Mouse (Mus musculus): Measurements from ENCODE around the gene Fblim1. TPM values are rescaled to one million over a fixed set of nuclear protein-coding genes. Genes with fewer than 3 reads are reported as not detected.

Gene Fblim1
- polyA plus RNA-seq, 1 experiment, result 29.5 TPM

- no peak for TF ChIP-seq USF1 (IDR thresholded peaks at IDR 0.05; ENCODE audit: low read depth)
- TF ChIP-seq MYOD1 (IDR thresholded peaks at IDR 0.05; ENCODE audit: control insufficient read depth in 1 of 3, insufficient read length in 2 of 3, low read depth in 2 of 3), result no peak
- TF ChIP-seq POLR2AphosphoS2 (IDR thresholded peaks at IDR 0.05; ENCODE audit: insufficient read length, low read depth), result no peak
- TF ChIP-seq TCF3 (IDR thresholded peaks at IDR 0.05; ENCODE audit: insufficient read length, low read depth), result no peak
- TF ChIP-seq SRF (IDR thresholded peaks at IDR 0.05; ENCODE audit: control insufficient read depth, insufficient read length, low read depth), result no peak
- TF ChIP-seq TCF12 (IDR thresholded peaks at IDR 0.05; ENCODE audit: insufficient read depth, poor library complexity, severe bottlenecking), result no peak
- TF ChIP-seq MAX (IDR thresholded peaks at IDR 0.05; ENCODE audit: low read depth), result no peak
- no peak for TF ChIP-seq POLR2A (IDR thresholded peaks at IDR 0.05; ENCODE audit: insufficient read length, low read depth)
- no peak for TF ChIP-seq REST (IDR thresholded peaks at IDR 0.05; ENCODE audit: insufficient read depth, insufficient read length)
- no peak for TF ChIP-seq MYOG (IDR thresholded peaks at IDR 0.05; ENCODE audit: control insufficient read depth in 1 of 3, insufficient read depth in 1 of 3, insufficient read length in 2 of 3, low read depth in 2 of 3)
- TF ChIP-seq CEBPB (IDR thresholded peaks at IDR 0.05; ENCODE audit: insufficient read depth, poor library complexity, severe bottlenecking), result no peak
- no peak for TF ChIP-seq E2F4 (IDR thresholded peaks at IDR 0.05; ENCODE audit: insufficient read depth)
- H3K36me3 ChIP-seq (ENCODE audit: control insufficient read depth, insufficient read depth), result no peaks in the 10 kb centered on the region
These were observed 40.1 kb upstream of the Fblim1 start for GRCm38 (mm10) chr4:141645988-141646387.

DNA sequence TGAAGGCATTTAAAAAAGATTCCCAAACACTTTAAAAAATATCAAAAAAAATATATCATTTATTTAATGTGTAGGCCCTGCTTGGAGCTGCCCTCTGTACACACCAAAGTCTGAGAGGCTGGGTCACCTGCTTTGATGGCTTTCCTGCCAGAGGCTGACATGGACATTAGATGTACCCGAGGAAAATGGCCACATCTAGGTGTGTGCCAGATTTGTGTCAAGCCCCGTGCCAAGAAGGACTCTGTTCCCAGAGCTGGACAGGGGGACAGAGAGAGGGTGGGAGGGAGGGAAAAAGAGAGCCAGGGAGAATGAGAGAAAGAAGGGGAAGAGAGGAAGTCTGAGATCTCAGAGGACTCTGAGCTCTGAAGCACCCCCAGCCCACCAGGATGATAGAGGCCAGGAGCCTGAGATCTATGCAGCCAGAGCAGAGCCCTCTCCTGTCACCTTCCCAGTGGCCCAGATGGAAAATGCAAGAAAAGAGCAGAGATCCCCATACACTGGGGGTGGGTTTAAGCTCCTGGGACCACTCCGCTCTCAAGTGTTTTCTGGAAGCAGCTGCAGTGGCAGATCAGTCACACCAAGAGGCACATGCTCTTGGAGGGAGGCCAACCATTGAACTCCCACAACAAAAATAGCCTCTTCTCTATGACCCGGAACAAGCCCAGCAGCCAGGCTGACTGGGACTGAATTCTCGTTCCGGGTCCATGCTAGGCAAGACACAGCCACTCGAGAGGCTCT lies 37.4 kb upstream of the Fblim1 start:
- Histone ChIP-seq H3ac (ENCODE audit: control insufficient read depth, insufficient read length) (no peak overlapping the region), H3K27me3 (ENCODE audit: control insufficient read depth, insufficient read depth, insufficient read length) (no peaks in the 10 kb centered on the region), H3K4me3 (no peak overlapping the region), H3K79me2 (ENCODE audit: control insufficient read depth, insufficient read depth) (peaks cover 5% of the 10 kb centered on the region), H3K36me3 (ENCODE audit: control insufficient read depth, insufficient read depth) (no peaks in the 10 kb centered on the region), H3K4me2 (ENCODE audit: low read depth) (peak overlapping the region; percentile 55)
- TF ChIP-seq POLR2AphosphoS2 (IDR thresholded peaks at IDR 0.05; ENCODE audit: insufficient read length, low read depth) (no peak), MYOG (IDR thresholded peaks at IDR 0.05; ENCODE audit: control insufficient read depth in 1 of 3, insufficient read depth in 1 of 3, insufficient read length in 2 of 3, low read depth in 2 of 3) (peak in 2 of 3 experiments; percentile 32 to 60), REST (IDR thresholded peaks at IDR 0.05; ENCODE audit: insufficient read depth, insufficient read length) (no peak), MYOD1 (IDR thresholded peaks at IDR 0.05; ENCODE audit: control insufficient read depth in 1 of 3, insufficient read length in 2 of 3, low read depth in 2 of 3) (peak in 2 of 3 experiments; percentile 36 to 54), E2F4 (IDR thresholded peaks at IDR 0.05; ENCODE audit: insufficient read depth) (no peak)

More at GRCm38 (mm10) chr4:141645988-141646387, 40.1 kb upstream of the Fblim1 start:
- Histone ChIP-seq H3K27me3 (ENCODE audit: control insufficient read depth, insufficient read depth, insufficient read length) (no peaks in the 10 kb centered on the region), H3K4me3 (no peak overlapping the region), H3ac (ENCODE audit: control insufficient read depth, insufficient read length) (no peak overlapping the region), H3K79me2 (ENCODE audit: control insufficient read depth, insufficient read depth) (peaks cover 13% of the 10 kb centered on the region), H3K4me2 (ENCODE audit: low read depth) (no peak overlapping the region)

DNA sequence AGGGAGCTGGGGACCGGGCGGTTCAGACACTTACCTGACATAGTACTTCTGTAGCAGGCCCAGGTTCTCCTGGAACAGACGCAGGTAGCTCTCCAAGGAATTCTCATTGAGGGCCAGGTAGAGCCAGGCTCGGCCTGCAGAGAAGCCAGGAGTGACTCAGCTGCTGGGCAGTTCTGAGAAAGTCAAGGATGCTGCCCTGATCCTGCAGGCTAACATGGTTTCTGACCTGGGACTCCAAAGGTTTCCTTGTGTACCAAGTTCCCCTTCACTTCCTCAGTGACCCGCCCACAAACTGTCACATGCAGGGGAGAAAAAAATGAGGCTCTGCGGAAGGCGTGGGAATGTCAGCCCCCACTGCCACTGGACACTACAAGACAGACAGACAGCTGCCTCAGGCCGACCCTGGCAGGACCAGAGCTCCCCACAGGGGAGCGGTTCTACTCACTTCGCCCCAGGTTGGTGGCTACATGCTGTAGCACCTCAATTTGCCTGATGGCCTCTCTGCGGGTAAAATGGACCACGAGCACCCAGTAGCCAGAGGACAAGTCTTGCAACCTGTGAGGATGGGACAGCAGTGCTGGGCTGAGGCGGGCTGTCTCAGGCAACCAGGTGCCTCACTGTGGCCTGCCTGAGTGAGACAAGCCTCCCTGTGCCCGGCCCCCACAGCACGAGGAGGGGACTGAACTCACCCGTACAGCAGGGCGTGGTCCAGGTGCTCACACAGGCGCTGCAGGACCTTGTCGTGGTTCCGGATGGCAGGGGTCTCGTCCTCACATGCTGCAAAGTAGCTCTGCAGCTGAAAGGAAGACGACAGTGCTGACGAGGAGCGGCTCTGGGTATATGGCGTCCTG lies 36.3 kb upstream of the Fblim1 start:
- H3ac ChIP-seq (ENCODE audit: control insufficient read depth, insufficient read length), result no peak overlapping the region
- H3K4me3 ChIP-seq, result no peak overlapping the region
- no peak overlapping the region for H3K4me2 ChIP-seq (ENCODE audit: low read depth)
- H3K27me3 ChIP-seq (ENCODE audit: control insufficient read depth, insufficient read depth, insufficient read length), result no peaks in the 10 kb centered on the region
- H3K79me2 ChIP-seq (ENCODE audit: control insufficient read depth, insufficient read depth), result peaks cover 5% of the 10 kb centered on the region
- H3K36me3 ChIP-seq (ENCODE audit: control insufficient read depth, insufficient read depth), result no peaks in the 10 kb centered on the region
- TF ChIP-seq POLR2AphosphoS2 (IDR thresholded peaks at IDR 0.05; ENCODE audit: insufficient read length, low read depth) (no peak), MYOD1 (IDR thresholded peaks at IDR 0.05; ENCODE audit: control insufficient read depth in 1 of 3, insufficient read length in 2 of 3, low read depth in 2 of 3) (no peak), E2F4 (IDR thresholded peaks at IDR 0.05; ENCODE audit: insufficient read depth) (no peak), POLR2A (IDR thresholded peaks at IDR 0.05; ENCODE audit: insufficient read length, low read depth) (no peak), TCF12 (IDR thresholded peaks at IDR 0.05; ENCODE audit: insufficient read depth, poor library complexity, severe bottlenecking) (no peak), SRF (IDR thresholded peaks at IDR 0.05; ENCODE audit: control insufficient read depth, insufficient read length, low read depth) (no peak), MAX (IDR thresholded peaks at IDR 0.05; ENCODE audit: low read depth) (no peak), CEBPB (IDR thresholded peaks at IDR 0.05; ENCODE audit: insufficient read depth, poor library complexity, severe bottlenecking) (no peak), MYOG (IDR thresholded peaks at IDR 0.05; ENCODE audit: control insufficient read depth in 1 of 3, insufficient read depth in 1 of 3, insufficient read length in 2 of 3, low read depth in 2 of 3) (no peak), TCF3 (IDR thresholded peaks at IDR 0.05; ENCODE audit: insufficient read length, low read depth) (no peak), USF1 (IDR thresholded peaks at IDR 0.05; ENCODE audit: low read depth) (no peak), REST (IDR thresholded peaks at IDR 0.05; ENCODE audit: insufficient read depth, insufficient read length) (no peak)

- no peaks in the 10 kb centered on the region for H3K27me3 ChIP-seq (ENCODE audit: control insufficient read depth, insufficient read depth, insufficient read length)
- H3K4me3 ChIP-seq, result no peak overlapping the region
- no peak overlapping the region for H3K4me2 ChIP-seq (ENCODE audit: low read depth)
- no peaks in the 10 kb centered on the region for H3K79me2 ChIP-seq (ENCODE audit: control insufficient read depth, insufficient read depth)
- H3ac ChIP-seq (ENCODE audit: control insufficient read depth, insufficient read length), result no peak overlapping the region
- no peaks in the 10 kb centered on the region for H3K36me3 ChIP-seq (ENCODE audit: control insufficient read depth, insufficient read depth)
- TF ChIP-seq TCF12 (IDR thresholded peaks at IDR 0.05; ENCODE audit: insufficient read depth, poor library complexity, severe bottlenecking) (no peak), MYOD1 (IDR thresholded peaks at IDR 0.05; ENCODE audit: control insufficient read depth in 1 of 3, insufficient read length in 2 of 3, low read depth in 2 of 3) (no peak), SRF (IDR thresholded peaks at IDR 0.05; ENCODE audit: control insufficient read depth, insufficient read length, low read depth) (no peak), POLR2AphosphoS2 (IDR thresholded peaks at IDR 0.05; ENCODE audit: insufficient read length, low read depth) (no peak), POLR2A (IDR thresholded peaks at IDR 0.05; ENCODE audit: insufficient read length, low read depth) (no peak)
These were observed 35.5 kb upstream of the Fblim1 start for GRCm38 (mm10) chr4:141641353-141641771.
